Mouse (Mus musculus) stomach, postnatal 0 days (tissue): ENCODE measurements at regions not wholly inside any gene's neighbourhood (a gene's known extent, or its start where the extent isn't known, plus 50 kb on each side); places are given as distances from the start of the nearest gene placed in this dataset.

ENCODE experiments used
- CTCF ChIP-seq: IDR thresholded peaks from 2 replicates; pipeline ENCODE4 v1.5.1; 2016; ENCODE audit warnings: antibody characterized with exemption, low read depth, mild to moderate bottlenecking, moderate library complexity
- EP300 ChIP-seq: optimal IDR thresholded peaks from 2 replicates; pipeline ENCODE3; 2016; ENCODE audit warnings: antibody characterized with exemption

DNA sequence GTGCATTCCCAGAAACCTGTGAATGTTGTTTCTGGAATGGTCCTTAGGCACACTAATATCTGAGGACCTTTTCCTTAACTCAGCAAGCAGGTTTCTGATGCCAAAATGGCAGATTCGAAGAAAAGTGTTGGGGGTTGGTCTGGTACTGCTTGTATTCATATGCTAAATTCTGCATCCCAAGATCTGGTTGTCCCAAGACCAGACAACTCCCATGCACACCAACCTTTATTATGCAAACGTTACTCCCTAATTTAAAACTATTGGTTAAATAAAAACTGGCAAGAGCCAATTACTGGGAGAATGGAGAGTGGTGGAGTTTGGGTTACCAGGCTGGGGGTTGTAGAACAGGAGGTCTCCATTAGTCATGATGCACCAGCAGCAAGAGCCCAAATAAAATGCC, 129.0 kb upstream of the Tspan2 start:
- TF ChIP-seq EP300: no peak
- TF ChIP-seq CTCF: no peak
